Comparison of ENCODE assay signal across 8 mouse cellular contexts in the genomic region with DNA sequence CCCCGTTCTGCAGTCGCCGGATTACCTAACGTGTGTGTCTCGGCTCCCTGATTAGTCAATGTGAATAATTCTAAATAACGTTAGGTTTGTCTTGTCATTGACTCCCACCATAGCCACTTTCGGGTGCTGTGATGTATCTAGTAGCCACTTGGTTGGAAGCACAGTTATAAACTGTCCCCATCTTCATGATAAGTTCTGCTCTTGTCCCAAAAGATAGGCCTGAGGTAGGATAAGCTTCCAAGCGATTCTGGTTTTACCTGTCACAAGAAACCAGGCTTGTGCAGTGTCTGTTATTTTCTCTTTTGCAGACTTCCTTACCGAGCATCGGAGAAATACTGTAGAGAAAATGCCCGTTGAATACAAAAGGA. TPM values are rescaled to one million over a fixed set of nuclear protein-coding genes. Genes with fewer than 3 reads are reported as not detected.
DNase-seq lines count a peak whose midpoint lies in the region; ATAC-seq and TF ChIP-seq lines count a peak whose summit lies in the region.

No protein-coding gene starts in this region.

- H3K9ac ChIP-seq in forebrain, embryonic 15.5 days (replicated peaks), result peak overlapping the region; percentile 73

- intact Hi-C loops in heart, postnatal 36 days (cut with DNase I), result loop anchor here (2.0 kb wide), 1 partner anchor 144 kb away; the partner anchor contains the start of gene N4bp2l2
- intact Hi-C loops in gastrocnemius, postnatal 36 days (cut with DNase I), result loop anchor here (5.0 kb wide), 1 partner anchor 144 kb away; the partner anchor contains the start of gene N4bp2l2

- no peak for DNase-seq in heart, embryonic 10.5 days (ENCODE audit: low spot score)
- no peak for DNase-seq in heart, postnatal 36 days
- DNase-seq in lung, postnatal 36 days, result peak; percentile 10
- no peak for DNase-seq in ovary, postnatal 14 days (ENCODE audit: low spot score)
- no peak for DNase-seq in gastrocnemius, postnatal 36 days
- DNase-seq in adrenal gland, postnatal 14 days, result no peak

- TF ChIP-seq CTCF in E14TG2a.4 (conservative IDR thresholded peaks at IDR 0.05; ENCODE audit: low read length), result no peak

- H3K4me3 ChIP-seq in heart, embryonic 10.5 days, result peak overlapping the region; percentile 90
- H3K4me3 ChIP-seq in E14TG2a.4 (replicated peaks; ENCODE audit: low read length), result peak overlapping the region; percentile 91
- H3K4me3 ChIP-seq in forebrain, embryonic 15.5 days, result peak overlapping the region; percentile 64

- H3K4me2 ChIP-seq in forebrain, embryonic 15.5 days (replicated peaks), result peak overlapping the region; percentile 54

- ATAC-seq in forebrain, embryonic 15.5 days (replicated peaks), result no peak

- H3K4me1 ChIP-seq in heart, embryonic 10.5 days, result peaks cover 13% of the 10 kb centered on the region; the same call in 1 of the 2 replicates
- H3K4me1 ChIP-seq in E14TG2a.4 (replicated peaks; ENCODE audit: low read depth, low read length), result peaks cover 34% of the 10 kb centered on the region
- H3K4me1 ChIP-seq in forebrain, embryonic 15.5 days, result peaks cover 11% of the 10 kb centered on the region

- H3K9me3 ChIP-seq in heart, embryonic 10.5 days, result no peaks in the 10 kb centered on the region
- H3K9me3 ChIP-seq in E14TG2a.4 (ENCODE audit: low read length), result no peaks in the 10 kb centered on the region
- no peaks in the 10 kb centered on the region for H3K9me3 ChIP-seq in forebrain, embryonic 15.5 days

- WGBS in heart, embryonic 10.5 days, result 10% methylated on average over 11 of the region's 11 CpGs
- WGBS in forebrain, embryonic 15.5 days, result 6% methylated on average over 11 of the region's 11 CpGs

- no peaks in the 10 kb centered on the region for H3K27me3 ChIP-seq in heart, embryonic 10.5 days (ENCODE audit: insufficient read depth, poor library complexity, severe bottlenecking)
- H3K27me3 ChIP-seq in E14TG2a.4 (ENCODE audit: insufficient read depth, low read length), result peaks cover 2% of the 10 kb centered on the region
- no peaks in the 10 kb centered on the region for H3K27me3 ChIP-seq in forebrain, embryonic 15.5 days

- peak overlapping the region; percentile 98 for H3K27ac ChIP-seq in heart, embryonic 10.5 days
- peak overlapping the region; percentile 67; the same call in 1 of the 2 replicates for H3K27ac ChIP-seq in forebrain, embryonic 15.5 days (replicated peaks)

- H3K36me3 ChIP-seq in heart, embryonic 10.5 days, result peaks cover 3% of the 10 kb centered on the region; the same call in 1 of the 2 replicates
- peaks cover 12% of the 10 kb centered on the region for H3K36me3 ChIP-seq in E14TG2a.4 (ENCODE audit: insufficient read depth, low read length)
- H3K36me3 ChIP-seq in forebrain, embryonic 15.5 days, result no peaks in the 10 kb centered on the region

RNA-seq across cellular contexts. Expression of gene Brca2, which starts 0.4 kb away (rescaled TPM):
- polyA plus RNA-seq in heart, embryonic 10.5 days (2016; fragmentation: Nextera tagmentation; extraction: Ambion mirVana), result 27.8 and 27.9 TPM in 2 replicates
- 1 to 10 TPM; 2.6 to 3.4 TPM for total RNA-seq in heart, postnatal 36 days (2021)
- polyA plus RNA-seq in forebrain, embryonic 15.5 days (2015; fragmentation: Nextera tagmentation; extraction: Ambion mirVana), result 14.6 and 18.3 TPM in 2 replicates
- 1 to 10 TPM; 1.0 to 1.2 TPM for total RNA-seq in gastrocnemius, postnatal 36 days (2021)
- 6.2 and 10.8 TPM in 2 replicates for total RNA-seq in adrenal gland, postnatal 14 days (2021)

RNA-seq across cellular contexts. Expression of gene Zar1l, which starts 4.9 kb away (rescaled TPM):
- polyA plus RNA-seq in heart, embryonic 10.5 days (2016; fragmentation: Nextera tagmentation; extraction: Ambion mirVana), result not detected in 2 replicates
- not detected for total RNA-seq in heart, postnatal 36 days (2021)
- not detected in 2 replicates for polyA plus RNA-seq in forebrain, embryonic 15.5 days (2015; fragmentation: Nextera tagmentation; extraction: Ambion mirVana)
- not detected for total RNA-seq in gastrocnemius, postnatal 36 days (2021)
- not detected in 2 replicates for total RNA-seq in adrenal gland, postnatal 14 days (2021)
